Mouse (Mus musculus) intestine, embryonic 14.5 days (tissue): ENCODE measurements around the gene Otud7a. TPM values are rescaled to one million over a fixed set of nuclear protein-coding genes. Genes with fewer than 3 reads are reported as not detected.

Source experiments
- ATAC-seq: fragments of 200-750 bp; cut with Nextera tagmentation; replicated peaks from 2 replicates; pipeline ENCODE4 v1.8.0; 2017; ENCODE audit warnings: low read depth, moderate number of reproducible peaks, moderate TSS enrichment, moderate library complexity; ENCODE audit not compliant: low FRiP score, low TSS enrichment
- DNase-seq: peaks from one replicate; pipeline ENCODE4 v3.0.0-alpha.2; 2018; ENCODE audit warnings: low spot score
- H3K27ac ChIP-seq: fragments of 300-500 bp; sonication (generic); 2 replicates; pipeline ENCODE4 v1.5.1; 2014; ENCODE audit warnings: low read depth, mild to moderate bottlenecking, control low read depth
- H3K27me3 ChIP-seq: fragments of 300-500 bp; sonication (generic); replicated peaks from 2 replicates; pipeline ENCODE4 v1.6.1; 2014; ENCODE audit warnings: low read length, control low read depth; ENCODE audit not compliant: control insufficient read depth, insufficient read depth
- H3K36me3 ChIP-seq: fragments of 300-500 bp; sonication (generic); 2 replicates; pipeline ENCODE4 v1.6.1; 2014; ENCODE audit warnings: low read length, control low read depth; ENCODE audit not compliant: control insufficient read depth, insufficient read depth
- H3K4me1 ChIP-seq: fragments of 300-500 bp; sonication (generic); replicated peaks from 2 replicates; pipeline ENCODE4 v1.6.1; 2014; ENCODE audit warnings: low read length, control low read depth, mixed read lengths; ENCODE audit not compliant: control insufficient read depth, insufficient read depth
- H3K4me2 ChIP-seq: fragments of 300-500 bp; sonication (generic); 2 replicates; pipeline ENCODE4 v1.6.1; 2014; ENCODE audit warnings: low read length
- H3K4me3 ChIP-seq: fragments of 300-500 bp; sonication (generic); 2 replicates; pipeline ENCODE4 v1.5.1; 2014; ENCODE audit warnings: low read depth, low read length, control low read depth, mixed read lengths
- H3K9ac ChIP-seq: fragments of 300-500 bp; sonication (generic); 2 replicates; pipeline ENCODE4 v1.6.1; 2014; ENCODE audit warnings: mild to moderate bottlenecking, low read length
- H3K9me3 ChIP-seq: fragments of 300-500 bp; sonication (generic); 2 replicates; pipeline ENCODE4 v1.6.1; 2016; ENCODE audit warnings: low read length, control low read depth; ENCODE audit not compliant: control insufficient read depth
- WGBS: fragments of 180-500 bp; shearing (Covaris S2); extraction: QIAGEN DNeasy Blood & Tissue Kit; methylation state at CpG from one replicate; pipeline ENCODE4 v1.1.7; 2014; 5-methylcytosine and 5-hydroxymethylcytosine counted together
- polyA plus RNA-seq: library from polyadenylated mRNA; unstranded; fragments of >200 nt; fragmentation: Nextera tagmentation; extraction: Ambion mirVana; gene quantifications from 2 replicates; pipeline ENCODE4 v1.2.1, GENCODE M21; 2014

Otud7a gene
- polyA plus RNA-seq, result 0.94 and 1.5 TPM in 2 replicates

DNA sequence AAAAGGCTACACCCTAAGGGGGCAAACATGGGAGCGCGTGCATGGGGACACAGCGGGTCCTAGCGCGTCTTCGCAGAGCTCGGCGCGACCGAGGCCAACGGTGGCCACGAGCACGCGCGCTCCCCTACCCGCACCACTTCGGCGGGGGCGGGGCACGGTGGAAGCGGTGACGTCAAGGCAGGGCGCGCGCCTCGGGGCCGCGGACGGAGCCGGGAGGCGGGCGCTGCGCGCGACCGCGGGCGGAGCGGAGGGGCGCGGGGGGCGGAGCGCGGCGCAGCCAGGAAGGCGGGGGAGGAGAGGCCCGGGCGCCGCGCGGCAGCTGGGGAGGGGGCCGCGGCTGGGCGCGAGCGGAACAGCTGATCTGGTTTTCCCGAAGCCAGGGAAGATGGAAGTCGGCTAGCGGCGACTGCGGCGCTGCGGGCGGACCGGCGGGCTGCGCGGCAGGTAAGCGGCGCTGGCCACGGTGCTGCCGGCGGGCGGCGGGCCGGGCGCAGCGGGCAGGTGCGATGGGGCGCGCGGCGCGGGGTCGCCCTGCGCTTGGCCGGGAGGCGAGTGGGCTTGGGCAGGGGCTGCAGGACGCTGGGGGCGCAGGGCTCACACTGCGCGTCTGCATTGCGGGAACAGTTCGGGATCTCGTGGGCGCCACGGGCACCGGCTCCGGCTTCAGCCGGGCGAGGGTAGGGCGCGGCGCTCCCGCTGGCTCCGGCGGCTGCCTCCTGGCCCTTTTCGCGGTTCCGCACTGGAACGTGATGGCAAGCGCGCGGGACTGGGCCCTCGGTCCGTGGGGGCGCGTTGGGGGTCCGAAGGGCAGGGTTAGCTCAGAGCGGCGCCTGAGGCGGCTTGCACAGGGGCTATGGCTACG is at the start of gene Otud7a:
Gene Otud7a (plus strand): TSS at position 268 of the 862 bp plus-strand sequence.
- H3K9me3 ChIP-seq, result no peaks in the 10 kb centered on the region
- H3K27ac ChIP-seq, result no peak within 1 kb of the TSS
- no peaks in the 10 kb centered on the region for H3K36me3 ChIP-seq
- WGBS, result under 1% methylated on average over 89 of the region's 123 CpGs
- peak within 1 kb of the TSS; percentile 50 for H3K4me3 ChIP-seq
- no peaks in the 10 kb centered on the region for H3K4me1 ChIP-seq
- DNase-seq, result peak; percentile 83
- H3K27me3 ChIP-seq, result peaks cover 22% of the 10 kb centered on the region
- ATAC-seq, result peak; percentile 85
- H3K4me2 ChIP-seq, result peak within 1 kb of the TSS; percentile 87
- H3K9ac ChIP-seq, result peak within 1 kb of the TSS; percentile 35; the same call in 1 of the 2 replicates

DNA sequence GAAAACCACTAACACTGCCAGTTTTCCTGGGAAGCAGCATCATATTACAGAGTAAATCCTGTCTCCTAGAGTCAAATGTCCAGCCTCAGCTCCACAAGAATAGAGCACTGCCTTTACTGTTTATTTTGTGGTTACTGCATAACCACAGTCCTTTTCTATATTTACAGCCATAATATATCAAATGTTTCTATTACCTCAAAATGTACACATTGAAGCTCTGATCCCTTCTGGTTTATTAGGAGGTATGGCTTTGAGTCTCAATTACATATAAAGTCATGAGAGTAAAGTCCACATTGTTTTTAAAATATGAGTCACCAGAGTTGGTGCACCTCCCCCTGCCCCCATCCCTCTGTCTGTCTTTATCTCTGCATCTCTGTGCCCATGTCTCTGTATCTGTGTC is 38.6 kb upstream of the Otud7a start:
- H3K36me3 ChIP-seq, result no peaks in the 10 kb centered on the region
- H3K4me3 ChIP-seq, result no peak overlapping the region
- H3K4me1 ChIP-seq, result no peaks in the 10 kb centered on the region
- DNase-seq (no peak), ATAC-seq (peak; percentile 86)
- no peak overlapping the region for H3K4me2 ChIP-seq
- no peak overlapping the region for H3K27ac ChIP-seq
- no peak overlapping the region for H3K9ac ChIP-seq
- no peaks in the 10 kb centered on the region for H3K9me3 ChIP-seq
- H3K27me3 ChIP-seq, result no peaks in the 10 kb centered on the region

DNA sequence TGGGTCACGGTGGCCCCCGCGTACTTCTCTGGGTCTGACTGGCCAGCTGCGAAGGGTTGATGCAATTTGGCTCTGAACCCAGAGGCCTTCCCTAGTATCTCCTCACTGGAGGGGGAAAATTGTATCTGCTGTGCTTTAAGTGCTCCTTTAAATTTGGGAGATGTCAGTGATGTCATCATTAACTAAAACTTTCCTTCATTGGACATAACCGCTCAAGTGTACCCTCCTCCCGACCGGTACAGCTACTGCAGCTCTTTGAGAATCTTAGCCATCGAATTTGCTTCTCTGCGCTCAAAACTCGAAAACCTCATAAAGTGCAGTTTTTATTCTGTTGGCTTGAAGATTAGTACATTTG is 772 bp downstream of the Otud7a start:
- Histone ChIP-seq H3K9ac (peak overlapping the region; percentile 35; the same call in 1 of the 2 replicates), H3K36me3 (no peaks in the 10 kb centered on the region), H3K4me1 (no peaks in the 10 kb centered on the region), H3K27ac (no peak overlapping the region), H3K27me3 (peaks cover 22% of the 10 kb centered on the region), H3K4me3 (peak overlapping the region; percentile 50), H3K9me3 (no peaks in the 10 kb centered on the region), H3K4me2 (peak overlapping the region; percentile 87)
- DNase-seq (no peak), ATAC-seq (no peak)
- WGBS, result 24% methylated on average over 10 of the region's 10 CpGs

DNA sequence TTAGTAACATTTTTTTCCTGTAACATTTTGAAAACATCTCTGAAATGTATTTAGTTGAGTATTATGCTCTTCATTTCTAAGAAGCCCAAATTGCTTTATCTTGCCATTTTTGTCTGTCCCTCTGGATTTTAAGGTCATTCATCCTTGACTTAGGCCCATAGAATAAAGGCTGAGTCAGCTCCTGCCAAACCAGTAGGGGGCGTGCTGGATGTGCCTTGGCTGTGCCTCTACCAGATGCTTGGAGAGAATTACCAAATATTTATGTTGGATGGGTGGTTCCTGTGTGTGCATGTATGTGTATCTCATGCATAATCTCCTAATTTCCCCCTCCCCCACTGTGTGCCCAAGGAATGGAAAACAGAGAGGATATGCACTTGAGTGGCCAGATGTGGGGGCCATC is 2.4 kb downstream of the Otud7a start:
- WGBS, result 42% methylated on average over 1 of the region's 1 CpGs
- ATAC-seq, result no peak
- H3K4me1 ChIP-seq, result no peaks in the 10 kb centered on the region

DNA sequence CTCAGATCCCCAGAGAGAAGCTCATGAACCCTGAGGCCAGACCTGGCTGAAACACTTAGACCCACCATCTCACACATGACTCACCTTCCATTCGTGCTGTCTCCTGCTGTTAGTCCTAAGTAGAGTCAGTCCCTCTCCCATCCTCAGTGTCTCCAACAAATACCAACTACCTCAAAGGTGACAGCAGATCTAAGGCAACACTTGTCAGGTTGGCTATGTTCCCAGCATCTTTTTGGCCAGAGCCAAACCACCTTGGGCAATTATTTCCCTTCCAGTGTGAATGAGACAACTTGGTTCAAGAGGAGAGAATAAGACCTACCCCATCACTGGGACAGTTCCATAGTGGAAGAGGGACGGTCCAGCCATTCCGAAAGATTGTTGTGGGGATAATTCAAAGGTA is 10.7 kb downstream of the Otud7a start:
- Histone ChIP-seq H3K9me3 (no peaks in the 10 kb centered on the region), H3K4me2 (no peak overlapping the region), H3K27ac (no peak overlapping the region), H3K9ac (no peak overlapping the region), H3K4me3 (no peak overlapping the region), H3K36me3 (no peaks in the 10 kb centered on the region), H3K4me1 (no peaks in the 10 kb centered on the region), H3K27me3 (no peaks in the 10 kb centered on the region)
- DNase-seq, result no peak
- WGBS, result 85% methylated on average over 3 of the region's 3 CpGs
- ATAC-seq, result no peak

More for the DNA sequence above, 2.4 kb downstream of the Otud7a start:
- Histone ChIP-seq H3K9ac (no peak overlapping the region), H3K4me2 (no peak overlapping the region), H3K27me3 (peaks cover 22% of the 10 kb centered on the region), H3K4me3 (no peak overlapping the region), H3K27ac (no peak overlapping the region), H3K36me3 (no peaks in the 10 kb centered on the region), H3K9me3 (no peaks in the 10 kb centered on the region)
- DNase-seq, result no peak

DNA sequence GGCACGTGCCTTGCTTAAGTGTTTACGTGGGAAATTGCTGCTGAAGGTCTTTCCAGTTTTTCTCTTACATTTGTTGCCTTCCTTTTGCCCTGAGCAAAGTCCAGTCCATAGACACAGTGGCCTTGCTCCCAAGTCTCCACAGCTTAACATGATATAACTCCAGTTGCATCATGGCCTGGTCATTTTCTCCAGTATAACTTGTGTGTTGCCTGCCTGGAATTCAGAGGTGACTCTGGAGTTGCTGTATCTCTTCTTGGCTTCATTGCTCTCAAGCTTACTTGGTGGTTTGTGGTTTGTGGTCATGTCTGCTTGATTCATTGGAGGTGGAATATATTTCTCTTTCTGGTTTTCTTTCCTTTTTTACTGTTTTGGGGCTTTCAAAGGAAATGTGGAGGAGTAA is 17.7 kb downstream of the Otud7a start:
- DNase-seq (no peak), ATAC-seq (no peak)
- H3K4me3 ChIP-seq, result no peak overlapping the region
- H3K27me3 ChIP-seq, result no peaks in the 10 kb centered on the region
- H3K4me2 ChIP-seq, result no peak overlapping the region
- no peaks in the 10 kb centered on the region for H3K36me3 ChIP-seq
- H3K4me1 ChIP-seq, result no peaks in the 10 kb centered on the region
- H3K9me3 ChIP-seq, result no peaks in the 10 kb centered on the region
- no peak overlapping the region for H3K9ac ChIP-seq
- WGBS, result 69% methylated on average over 2 of the region's 2 CpGs
- no peak overlapping the region for H3K27ac ChIP-seq

DNA sequence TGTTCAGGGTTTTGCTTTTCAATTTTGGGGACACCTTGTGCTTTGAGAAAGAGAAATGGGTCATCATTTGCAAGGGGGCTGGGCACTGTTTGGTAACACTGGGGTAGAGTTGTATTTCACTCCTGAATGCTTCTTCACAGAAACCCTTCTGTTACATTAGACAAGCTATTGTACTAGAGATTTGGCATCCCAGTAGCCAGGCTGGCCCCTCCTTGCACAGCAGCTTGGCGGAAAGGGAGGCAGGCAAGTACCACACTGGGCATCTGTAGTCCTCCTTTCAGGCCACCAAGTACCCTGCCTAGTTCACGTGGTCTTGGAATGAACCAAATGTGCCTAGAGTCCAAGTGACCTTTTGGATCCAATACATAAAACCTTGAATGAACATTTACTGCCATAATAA is 18.1 kb downstream of the Otud7a start:
- DNase-seq, result no peak
- 76% methylated on average over 2 of the region's 2 CpGs for WGBS
- Histone ChIP-seq H3K27ac (no peak overlapping the region), H3K27me3 (no peaks in the 10 kb centered on the region), H3K4me2 (no peak overlapping the region), H3K9me3 (no peaks in the 10 kb centered on the region), H3K36me3 (no peaks in the 10 kb centered on the region), H3K4me1 (no peaks in the 10 kb centered on the region), H3K9ac (no peak overlapping the region), H3K4me3 (no peak overlapping the region)
- no peak for ATAC-seq

DNA sequence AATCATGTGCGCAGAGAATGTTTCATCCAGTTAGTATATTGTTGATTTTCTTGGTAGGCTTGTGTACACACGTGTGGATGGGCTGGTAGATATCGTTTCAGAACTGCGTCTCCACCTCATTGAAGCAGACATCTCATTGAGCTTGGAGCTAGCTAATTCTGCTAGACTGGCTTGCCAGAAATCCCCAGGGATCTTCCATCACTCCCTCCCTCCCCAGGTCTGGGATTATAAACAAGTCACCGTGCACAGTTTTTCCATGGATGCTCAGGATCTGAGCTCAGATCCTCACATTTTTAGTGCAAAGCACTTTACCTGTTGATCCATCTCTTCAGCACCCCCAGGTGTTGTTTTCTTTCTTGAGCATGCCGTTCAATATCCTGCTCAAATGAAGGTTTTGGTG is 22.2 kb downstream of the Otud7a start:
- no peaks in the 10 kb centered on the region for H3K9me3 ChIP-seq
- DNase-seq (no peak), ATAC-seq (no peak)
- H3K4me3 ChIP-seq, result no peak overlapping the region
- H3K9ac ChIP-seq, result no peak overlapping the region
- no peak overlapping the region for H3K27ac ChIP-seq
- H3K4me1 ChIP-seq, result no peaks in the 10 kb centered on the region
- no peaks in the 10 kb centered on the region for H3K27me3 ChIP-seq
- H3K4me2 ChIP-seq, result no peak overlapping the region
- 88% methylated on average over 6 of the region's 6 CpGs for WGBS
- H3K36me3 ChIP-seq, result no peaks in the 10 kb centered on the region

DNA sequence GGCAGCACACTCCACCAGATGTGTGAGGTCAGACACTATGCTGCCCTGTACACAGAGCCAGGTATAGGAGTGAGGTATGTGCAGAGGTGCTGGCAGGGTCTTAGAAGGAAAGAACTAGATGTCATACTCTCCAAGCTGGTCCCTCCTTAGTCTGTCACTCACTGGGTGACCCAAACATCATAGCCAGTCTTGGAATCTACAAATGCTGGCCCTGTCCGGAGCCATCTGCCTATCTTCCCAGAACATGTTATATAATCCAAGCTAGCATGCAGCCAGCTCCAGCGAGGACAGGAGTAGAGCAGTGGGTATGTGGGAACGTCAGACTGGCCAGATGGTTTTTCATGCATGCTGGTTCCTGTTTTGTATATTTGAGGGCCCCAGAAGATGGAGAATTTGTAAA is 23.7 kb downstream of the Otud7a start:
- no peak for DNase-seq
- Histone ChIP-seq H3K4me1 (no peaks in the 10 kb centered on the region), H3K36me3 (no peaks in the 10 kb centered on the region), H3K9me3 (no peaks in the 10 kb centered on the region), H3K27me3 (no peaks in the 10 kb centered on the region), H3K4me2 (no peak overlapping the region), H3K27ac (no peak overlapping the region), H3K4me3 (no peak overlapping the region), H3K9ac (no peak overlapping the region)
- ATAC-seq, result no peak
- 81% methylated on average over 3 of the region's 3 CpGs for WGBS
